Mouse (Mus musculus) small intestine, adult 2 months (tissue): Measurements from ENCODE around the gene Aqp5.

Source experiments
- CTCF ChIP-seq: fragments of 200-500 bp; IDR thresholded peaks from 2 replicates; pipeline ENCODE4 v1.5.1; 2012; ENCODE audit warnings: low read depth, mild to moderate bottlenecking, control low read depth, inconsistent platforms, low read length, moderate library complexity, mixed read lengths; ENCODE audit not compliant: insufficient replicate concordance, insufficient read length; ENCODE audit errors: extremely low read depth
- POLR2A ChIP-seq: fragments of 200-500 bp; IDR thresholded peaks from 2 replicates; pipeline ENCODE4 v1.6.1; 2012; ENCODE audit warnings: low read depth, mild to moderate bottlenecking, control low read depth, inconsistent platforms, low read length, moderate library complexity

DNA sequence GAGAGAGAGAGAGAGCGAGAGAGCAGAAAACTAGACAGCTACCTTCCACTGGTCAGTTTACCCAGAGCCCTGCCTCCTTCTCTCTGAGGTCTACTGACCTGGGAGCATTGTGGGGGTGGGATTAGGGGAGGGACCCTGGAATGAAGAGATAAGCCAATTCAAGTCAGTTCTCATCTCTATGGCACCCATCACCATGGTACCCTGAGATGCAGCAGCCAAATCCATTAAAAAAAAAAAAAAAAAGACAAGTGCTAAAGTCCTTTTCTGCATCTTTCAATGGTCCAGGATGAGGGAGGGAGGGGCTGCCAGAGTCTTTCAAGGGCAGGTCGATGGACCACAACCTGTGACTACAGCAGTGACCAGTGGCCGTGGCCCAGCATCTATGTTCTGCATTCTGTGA lies 15.0 kb downstream of the Aqp5 start:
- TF ChIP-seq CTCF (no peak), POLR2A (no peak)
